Mouse (Mus musculus): Measurements from ENCODE around the gene Cpsf4l.

The Cpsf4l gene

DNA sequence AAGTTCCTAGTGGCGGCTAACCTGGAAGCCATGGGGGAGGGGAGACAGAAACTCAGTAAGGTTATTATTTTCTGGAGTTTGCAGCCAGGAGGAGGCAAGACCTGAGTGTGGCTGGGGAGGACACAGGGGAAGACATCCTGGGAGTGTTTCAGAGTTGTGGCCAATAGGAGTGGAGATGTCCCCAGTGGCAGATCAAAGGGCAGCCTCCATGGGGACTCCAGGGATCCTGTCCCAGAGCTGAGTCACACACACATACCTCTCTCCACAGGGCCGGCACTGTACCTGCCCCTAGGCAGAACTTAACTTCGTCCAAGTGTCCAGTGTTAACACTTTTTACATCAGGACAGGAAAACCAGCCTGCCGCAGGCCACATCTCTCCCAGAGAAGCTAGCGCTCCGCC, 25.3 kb upstream of the Cpsf4l start:
- no peak for DNase-seq (ENCODE audit: low spot score)

DNA sequence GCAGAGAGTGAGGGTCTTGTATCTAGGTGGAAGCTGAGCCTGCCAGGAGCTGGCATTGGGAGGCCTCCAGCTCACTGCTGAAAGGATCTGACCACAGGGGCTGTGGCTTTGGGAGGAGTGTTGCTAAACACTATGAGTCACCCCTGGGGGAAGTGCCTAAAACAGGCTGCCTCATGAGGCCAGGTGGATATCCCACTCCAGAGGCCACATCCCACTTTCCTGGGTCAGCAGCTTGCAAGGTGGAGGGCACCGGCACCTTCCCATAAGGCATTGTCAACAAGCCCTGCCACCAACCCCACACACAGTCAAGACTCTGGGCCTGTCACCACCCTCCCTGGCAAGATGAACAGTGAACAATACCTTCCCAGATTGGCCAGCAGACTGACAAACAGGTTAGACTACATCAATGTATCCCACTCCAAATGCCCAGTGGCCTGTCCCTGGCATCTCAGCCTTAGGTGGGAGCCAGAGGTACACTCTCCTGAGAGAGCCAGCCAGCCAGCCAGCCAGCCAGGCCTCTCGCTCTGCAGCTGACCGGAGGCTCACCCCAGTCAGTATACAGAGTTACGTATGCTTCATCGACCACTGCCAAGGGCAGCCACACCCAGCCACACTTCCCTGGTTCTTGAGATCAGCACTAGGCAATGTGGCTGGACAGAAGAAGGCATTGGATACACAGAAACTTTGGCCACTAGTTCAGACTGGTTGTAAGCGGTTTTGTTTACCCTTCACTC, 24.0 kb upstream of the Cpsf4l start:
- no peak for DNase-seq (ENCODE audit: low spot score)

DNA sequence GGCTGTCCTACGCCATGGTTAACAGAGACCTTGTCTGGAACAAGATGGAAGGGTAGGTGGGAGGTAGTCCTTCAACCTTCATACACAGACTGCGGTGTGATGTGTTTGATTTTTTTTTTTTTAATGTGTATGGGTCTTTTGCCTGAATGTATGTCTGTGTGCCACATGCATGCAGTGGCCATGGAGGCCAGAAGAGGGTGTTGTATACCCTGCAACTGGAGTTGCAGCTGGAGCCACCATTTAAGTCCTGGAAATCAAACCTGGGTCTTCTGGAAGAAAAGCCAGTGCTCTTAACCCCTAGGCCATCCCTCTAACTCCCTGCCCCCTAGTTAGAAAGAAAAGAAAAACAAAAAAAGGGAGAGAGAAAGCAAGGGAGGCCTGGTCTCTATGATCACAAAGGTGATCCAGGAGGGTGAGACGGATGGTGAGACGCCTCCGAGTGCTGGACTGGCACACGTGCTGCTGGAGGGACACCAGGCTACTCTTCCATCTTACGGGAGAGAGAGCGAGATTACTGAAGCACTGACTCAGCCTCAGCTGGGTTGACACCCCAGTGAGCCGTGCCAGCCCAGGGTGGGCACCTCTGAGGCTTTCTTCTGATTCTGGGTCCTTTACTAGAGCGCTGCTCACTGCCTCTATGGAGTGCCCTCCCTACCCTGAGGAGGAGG, 22.3 kb upstream of the Cpsf4l start:
- DNase-seq (ENCODE audit: low spot score): no peak

DNA sequence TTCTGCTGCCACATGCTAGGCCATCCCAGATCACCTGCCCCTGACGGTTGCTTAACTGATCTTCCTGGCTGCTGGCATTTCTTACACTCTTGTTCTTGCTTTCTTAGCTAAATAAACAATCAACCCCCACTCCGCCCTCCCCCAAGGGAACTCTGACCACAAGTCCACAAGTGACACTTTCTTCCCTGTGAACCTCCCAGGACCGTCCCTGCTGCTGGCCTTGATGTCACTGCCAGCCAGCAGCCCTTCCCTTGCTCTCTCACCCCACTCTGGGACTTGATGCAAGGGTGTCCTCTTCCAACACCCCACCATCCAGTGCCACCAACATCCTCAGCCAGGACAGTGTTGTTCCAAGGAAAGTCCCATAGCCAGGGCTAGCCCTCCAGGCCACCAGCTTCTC, 21.1 kb upstream of the Cpsf4l start:
- DNase-seq (ENCODE audit: low spot score): no peak

DNA sequence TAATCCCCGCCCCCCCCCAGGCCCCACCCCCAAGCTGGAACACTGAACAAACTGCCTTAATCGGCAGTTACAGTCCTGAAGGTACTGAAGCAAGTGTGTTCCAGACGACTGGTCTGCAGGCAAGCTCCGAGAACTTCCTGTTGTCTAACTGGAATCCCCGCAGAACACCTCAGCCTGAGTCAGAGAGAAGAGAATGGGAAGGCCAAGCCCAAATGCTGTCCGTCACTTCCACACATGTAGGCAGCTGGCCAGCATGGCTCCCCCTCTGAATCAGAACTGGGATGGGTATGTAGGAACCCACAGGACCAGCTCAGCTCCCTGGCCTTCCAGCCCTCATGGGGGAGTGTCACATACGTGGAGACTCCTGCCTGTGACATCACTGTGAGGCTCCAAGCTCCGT, 20.1 kb upstream of the Cpsf4l start:
- DNase-seq (ENCODE audit: low spot score): no peak

DNA sequence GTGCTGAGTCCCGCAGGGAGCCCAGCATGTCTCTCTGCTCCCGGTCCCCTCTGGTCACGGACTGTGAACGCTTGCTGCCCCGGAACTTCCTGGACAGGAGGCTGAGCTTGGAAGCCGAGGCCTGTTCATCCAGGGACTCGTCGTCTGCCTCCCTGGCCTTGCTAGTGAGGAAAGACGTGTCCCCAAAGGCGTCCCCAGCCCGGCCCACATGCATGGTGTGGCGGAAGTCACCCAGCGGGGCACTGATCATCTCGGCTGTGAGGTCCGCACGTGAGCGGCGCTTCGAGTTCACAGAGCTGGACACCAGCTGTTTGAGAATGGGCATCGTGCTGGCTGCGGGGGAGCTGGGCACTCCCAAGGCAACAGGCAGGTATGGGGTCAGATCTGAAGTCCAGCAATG, 19.4 kb upstream of the Cpsf4l start:
- DNase-seq (ENCODE audit: low spot score): no peak

DNA sequence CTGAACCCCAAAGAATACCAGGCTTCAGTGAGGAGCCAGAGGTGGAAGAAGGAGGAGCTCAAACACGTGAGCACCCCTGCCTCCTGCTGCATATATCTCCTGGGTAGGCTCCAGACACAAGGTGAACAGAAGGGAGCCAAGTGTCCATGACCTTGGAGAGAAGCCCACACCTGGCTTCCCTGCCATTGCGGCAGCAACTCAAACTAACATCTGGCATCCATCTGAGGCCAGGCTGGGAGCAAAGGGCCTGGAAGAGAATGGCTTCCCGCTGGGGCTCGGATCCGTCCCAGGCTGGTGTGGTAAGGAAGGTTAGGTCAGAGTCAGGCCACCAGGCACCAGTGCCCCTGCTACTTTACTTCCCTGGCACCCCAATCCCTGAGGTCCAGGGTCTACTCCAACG, 18.2 kb upstream of the Cpsf4l start:
- DNase-seq (ENCODE audit: low spot score): no peak

DNA sequence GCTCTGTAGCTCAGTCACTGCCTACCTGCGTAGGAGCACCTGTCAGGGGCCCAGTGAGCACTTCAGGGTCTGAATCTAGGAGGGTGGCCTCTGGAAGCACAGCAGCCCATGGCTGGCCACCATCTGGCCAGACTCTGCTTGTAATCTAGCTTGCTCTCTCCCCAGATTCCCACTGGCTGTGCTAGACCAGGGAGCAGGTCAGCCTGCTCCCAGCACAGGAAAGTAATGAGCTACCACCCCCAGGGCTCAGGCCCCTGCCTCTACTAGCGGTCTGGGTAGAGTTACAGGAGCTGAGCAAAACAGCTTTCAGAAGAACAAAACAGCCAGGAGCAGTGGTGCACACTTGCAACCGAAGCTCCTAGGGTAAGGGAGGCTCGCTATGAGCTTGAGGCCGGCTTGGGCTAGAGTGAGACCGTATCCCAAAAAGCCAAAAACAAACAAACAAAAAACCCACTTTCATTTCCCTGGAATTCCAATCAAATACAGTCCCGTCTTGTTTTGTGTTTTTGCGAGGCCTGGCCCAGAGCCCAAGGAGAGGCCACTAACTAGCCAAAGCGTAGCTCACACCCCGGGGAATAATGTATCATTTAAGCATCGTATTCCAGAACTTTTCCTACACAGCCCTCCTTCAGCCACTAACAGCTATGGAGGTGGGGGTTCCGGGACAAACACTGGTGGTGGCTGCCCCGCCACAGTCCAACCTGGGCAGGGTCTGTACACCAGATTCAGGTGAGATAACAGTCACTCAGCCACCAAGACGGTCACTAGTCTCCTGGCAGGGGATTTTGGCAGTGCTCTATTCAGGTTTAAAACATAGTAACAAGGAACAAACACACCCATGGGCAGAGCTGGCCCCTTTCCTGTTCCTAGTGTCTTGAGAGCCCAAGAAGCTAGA, 17.4 kb upstream of the Cpsf4l start:
- DNase-seq (ENCODE audit: low spot score): no peak

DNA sequence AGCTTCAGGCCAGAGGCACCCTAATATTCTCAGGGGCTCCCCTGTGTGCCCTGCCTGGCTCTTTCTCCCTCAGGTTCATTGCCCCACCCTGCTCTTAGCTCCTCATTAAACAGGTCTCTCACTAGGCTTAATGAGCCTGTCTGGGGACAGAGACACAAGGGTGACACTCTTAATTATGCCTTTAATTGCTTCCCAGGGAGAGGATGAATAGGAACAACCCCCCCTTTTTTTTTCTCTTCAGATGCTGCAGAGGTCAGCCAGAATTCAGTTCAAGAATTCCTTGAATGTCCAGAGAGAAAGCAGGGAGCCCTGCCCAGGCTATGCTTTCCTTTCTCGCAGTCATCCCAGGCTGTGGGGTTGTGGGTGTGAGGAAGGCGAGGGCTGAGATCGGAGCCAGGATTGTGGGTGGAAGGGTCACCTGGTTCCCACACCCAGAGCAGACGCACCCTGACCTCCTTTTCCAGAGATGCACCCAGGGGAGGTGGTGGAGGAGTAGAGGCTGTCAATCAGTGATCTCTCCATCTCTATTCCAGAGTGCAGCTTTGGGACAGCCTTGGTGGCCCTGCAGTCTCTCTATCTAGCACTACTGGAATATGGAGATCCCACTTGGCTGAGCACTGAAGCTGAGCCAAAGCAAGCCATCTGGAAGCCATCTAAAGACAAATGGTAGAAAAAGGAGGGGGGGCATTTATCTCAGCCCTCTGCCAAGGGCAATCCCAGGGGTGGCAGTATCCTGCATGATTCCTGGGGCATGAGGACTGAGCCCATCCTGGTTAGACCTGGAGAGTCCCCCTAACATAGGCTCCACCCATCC, 15.6 kb upstream of the Cpsf4l start:
- no peak for DNase-seq (ENCODE audit: low spot score)

DNA sequence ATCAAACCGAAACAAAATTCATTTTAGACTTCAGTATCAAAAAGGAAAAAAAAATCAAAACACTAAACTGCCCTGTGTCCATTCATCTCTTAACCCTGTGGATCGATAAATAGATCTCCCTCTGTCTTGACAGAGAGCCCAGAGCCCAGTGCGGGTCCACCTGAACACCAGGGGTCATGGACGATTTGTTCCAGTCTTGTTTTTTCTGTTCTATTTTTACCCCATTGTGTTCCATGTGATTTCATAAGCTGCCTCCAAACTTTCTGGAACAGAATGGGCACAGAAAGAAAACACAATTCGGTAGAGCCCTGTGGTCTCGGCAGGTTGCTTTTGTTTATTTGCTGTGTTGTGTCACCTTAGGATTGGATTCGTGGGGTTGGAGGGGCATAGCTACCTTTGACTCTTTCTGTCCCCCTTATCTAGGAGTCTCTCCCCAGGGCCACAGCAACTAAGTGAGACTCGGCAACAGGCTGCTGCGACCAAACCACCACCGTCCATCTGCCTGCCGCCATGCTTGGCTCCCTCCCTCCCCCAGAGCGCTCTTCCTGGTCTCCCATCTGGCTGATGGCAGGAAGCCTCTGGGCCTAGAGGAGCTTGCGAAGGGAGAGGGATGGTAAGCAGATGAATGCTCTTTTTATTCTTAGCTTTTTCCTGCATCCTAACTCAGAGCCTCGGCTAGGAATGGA, 12.7 kb upstream of the Cpsf4l start:
- no peak for DNase-seq (ENCODE audit: low spot score)

DNA sequence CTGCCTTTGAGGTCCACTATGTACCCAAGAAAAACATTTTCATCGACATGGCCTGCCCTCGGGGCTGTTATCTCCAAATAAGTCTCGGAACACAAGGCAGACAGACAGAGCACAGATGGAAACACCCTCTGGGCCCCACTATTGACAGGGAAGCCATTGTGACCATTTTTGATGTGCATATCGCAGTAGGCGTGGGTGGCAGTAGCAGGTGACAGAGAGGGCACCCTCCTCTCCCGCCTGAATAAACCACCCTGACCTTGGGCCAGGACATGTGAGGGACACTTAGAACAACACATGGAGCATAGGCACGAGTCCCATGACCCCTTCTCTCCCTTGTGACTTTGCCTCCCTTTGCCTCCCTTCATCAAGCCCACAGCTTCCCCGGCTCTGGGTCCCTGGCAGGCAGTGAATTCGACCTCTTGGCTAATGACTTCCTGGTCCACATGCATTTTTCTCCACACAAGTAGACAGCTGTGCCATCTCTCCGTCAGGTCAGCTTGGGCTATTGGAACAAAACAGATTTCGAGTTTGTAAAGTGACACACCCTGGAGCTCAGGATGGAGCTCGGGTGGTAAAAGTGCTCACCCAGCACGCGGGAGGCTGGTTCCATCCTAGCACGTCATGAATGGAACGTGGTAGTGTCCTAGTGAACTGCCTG, 8.1 kb upstream of the Cpsf4l start:
- no peak for DNase-seq (ENCODE audit: low spot score)

DNA sequence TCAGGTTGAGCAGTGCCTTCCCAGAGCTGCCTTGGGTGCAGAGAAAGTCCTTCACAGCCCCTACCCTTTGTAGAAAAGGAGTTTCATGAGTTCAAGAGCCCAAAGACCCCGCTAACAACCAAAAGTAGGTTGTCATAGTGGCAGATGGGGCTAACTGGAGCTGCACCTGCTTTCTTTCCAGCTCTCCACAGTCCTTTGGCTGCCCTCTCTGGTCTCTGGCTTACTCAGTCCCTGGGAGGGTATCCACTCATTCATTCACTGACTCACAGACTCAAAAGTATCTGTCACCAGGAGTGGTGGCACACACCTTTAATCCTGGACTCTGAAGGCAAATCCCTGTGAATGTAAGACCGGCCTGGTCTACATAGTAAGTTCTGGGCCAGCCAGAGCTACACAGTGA, 6.3 kb upstream of the Cpsf4l start:
- DNase-seq (ENCODE audit: low spot score): no peak

DNA sequence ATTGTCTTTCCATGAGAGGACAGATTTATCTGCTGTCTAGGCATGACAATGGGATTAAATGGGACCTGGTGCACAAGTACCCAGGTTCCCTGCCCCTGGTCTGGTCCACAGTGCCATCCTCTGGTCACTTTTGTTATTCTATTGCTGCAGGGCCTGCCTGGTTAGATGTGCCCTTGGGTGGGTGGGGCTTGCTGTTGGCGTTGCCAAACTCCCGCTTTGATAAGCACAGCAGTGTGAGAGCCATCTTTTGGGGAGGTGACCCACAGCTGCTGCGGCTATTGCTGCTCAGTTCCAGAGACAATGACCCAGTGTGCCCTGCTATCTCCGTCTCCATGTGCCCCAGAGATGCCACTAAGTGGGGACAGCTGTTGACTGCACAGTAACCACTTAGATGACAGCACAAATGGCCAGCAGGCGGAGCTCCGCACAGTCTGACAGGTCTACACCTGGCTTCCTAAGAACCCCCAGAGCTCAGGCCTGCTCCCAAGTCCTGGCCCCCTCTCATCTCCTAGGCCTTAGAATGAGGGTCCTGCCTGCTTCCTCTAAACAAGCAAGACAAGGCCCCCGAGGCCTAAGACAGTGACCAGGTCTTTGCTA, 5.4 kb upstream of the Cpsf4l start:
- DNase-seq (ENCODE audit: low spot score): no peak

DNA sequence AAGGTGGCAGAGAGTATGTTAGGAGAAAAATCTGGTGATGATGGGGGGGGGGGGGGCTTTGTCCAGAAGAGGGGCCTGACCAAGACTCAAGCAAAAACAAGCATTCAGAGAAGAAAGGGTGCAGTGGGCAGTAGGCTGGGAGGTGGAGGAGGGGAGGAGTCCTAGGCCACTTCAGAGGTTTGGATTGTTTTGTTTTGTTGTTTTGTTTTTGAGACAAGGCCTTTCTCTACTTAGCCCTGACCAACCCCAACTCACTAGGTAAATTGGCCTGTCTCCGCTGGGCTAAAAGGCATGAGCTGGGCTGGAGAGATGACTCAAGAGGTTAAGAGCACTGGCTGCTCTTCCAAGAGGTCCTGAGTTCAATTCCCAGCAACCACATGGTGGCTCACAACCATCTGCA, 1.2 kb upstream of the Cpsf4l start:
- no peak for DNase-seq (ENCODE audit: low spot score)

DNA sequence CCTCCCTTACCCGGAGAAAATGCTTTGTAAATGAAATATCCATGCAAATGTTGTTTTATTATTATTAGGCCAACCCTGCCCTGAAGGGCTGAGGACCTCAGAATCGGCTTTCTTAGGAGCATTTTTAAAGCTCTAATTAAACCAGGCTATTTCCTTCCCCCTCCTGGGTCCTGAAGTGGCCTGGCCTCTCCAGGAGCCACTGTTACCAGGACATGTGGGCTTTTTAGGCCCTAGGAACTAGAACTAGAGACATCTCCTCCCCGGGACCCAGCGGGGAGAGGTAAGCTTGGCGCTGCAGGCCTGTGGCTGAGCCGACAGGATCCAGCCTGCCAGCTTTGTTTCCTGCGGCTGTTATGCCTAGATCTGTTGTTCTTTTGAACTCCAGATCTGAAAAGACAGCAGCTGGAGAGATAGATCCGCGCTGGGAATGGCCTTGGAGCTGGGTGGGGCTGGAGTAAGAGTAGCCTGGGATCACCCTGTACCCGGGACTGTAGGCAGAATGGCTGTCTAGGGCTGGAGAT, 500 bp upstream of the Cpsf4l start:
- no peak for DNase-seq (ENCODE audit: low spot score)

DNA sequence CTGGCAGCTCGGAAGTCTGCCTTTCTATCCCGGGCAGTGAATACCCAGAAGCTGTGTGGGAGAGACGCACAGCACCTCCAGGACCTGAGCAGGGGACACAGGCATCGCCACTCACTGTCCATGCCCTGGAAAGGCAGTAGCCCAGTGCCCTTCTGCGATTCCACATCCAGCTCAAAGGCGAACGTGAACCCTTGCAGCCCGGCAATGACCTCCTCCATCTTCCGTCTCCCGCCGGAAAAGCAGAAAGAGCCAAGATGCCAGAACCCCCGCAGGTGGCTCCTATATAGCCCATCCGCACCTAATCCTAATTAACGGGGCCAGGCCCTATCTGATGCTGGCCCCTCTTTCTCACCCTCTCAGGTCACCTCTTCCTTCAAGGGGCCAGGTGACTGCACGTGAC, 545 bp downstream of the Cpsf4l start:
- DNase-seq (ENCODE audit: low spot score): no peak

DNA sequence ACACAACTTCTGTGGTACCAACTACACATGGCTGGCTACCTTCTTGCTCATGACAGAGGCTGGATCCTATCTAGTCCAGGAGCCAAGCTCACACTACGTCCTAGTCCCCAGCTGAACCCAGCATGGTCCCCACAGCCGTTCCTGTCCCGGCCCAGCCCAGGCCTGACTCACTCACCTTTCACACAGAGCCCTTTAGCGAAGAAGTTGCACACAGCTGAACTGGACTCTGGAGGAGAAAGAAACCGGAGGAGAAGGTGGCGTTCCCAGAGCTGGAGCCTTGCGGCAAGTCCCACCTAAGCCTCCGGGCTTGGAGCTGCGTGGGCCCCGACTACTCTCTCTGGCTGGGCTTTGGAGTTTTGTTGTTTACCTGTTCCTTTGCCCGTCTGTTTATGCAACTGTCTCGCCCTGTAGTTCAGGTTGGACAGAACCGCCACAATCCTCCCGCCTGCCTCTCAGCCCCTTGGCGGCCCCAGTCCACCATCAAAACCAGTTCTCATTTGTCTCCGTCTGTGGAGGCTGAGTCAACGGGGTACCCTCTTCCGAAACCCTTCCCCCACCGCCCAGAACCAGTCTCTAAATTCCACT, 1.1 kb downstream of the Cpsf4l start:
- no peak for DNase-seq (ENCODE audit: low spot score)

DNA sequence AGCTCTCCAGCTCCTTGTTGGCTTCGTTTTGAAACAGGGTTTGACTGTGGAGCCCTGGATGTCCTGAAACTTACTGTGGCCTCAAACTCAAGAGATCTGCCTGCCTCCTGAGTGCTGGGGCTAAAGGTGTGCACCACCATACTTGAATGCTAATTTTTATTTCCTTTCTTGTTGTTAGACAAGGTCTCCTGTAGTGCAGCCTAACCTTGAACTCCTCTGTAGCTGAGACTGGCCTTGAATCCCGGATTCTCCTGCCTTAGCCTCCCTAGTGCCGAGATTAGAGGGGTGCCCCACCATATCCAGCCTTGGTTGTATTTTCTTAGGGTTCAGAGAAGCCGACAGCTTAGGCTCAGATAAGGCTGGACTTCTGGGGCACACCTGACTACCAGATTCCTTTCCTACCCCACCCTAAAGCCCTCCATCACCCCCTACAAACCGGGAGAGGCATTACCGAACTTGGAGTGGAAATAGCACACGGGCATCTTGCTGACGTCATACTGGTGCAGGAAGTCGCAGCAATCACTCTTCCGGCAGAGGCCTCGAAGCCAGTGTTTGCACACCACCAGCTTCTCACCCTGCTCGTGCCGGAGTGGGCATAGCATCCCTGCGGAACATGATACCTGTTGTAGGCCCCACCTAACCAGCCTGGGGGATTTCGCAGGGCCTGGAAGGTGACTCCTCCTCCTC, 3.7 kb downstream of the Cpsf4l start:
- DNase-seq (ENCODE audit: low spot score): no peak

DNA sequence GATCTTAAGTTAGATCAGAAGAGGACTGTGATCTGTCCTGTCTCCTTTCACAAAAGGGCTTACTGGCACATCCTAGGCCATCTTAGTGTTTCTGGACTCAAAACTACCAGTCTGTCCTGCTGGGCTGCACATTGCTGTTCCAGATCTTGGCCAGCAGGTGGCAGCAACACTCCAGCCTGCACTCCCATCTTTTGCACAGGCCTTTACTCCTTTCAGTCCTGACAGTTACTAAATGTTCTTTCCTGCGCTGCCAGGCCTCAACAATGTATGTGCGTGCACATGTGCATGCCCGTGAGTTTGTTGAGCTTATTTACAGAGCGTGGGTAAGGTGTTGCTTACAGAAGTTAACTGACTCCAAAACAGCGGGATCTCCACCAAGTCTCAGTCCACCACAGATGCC, 6.1 kb downstream of the Cpsf4l start:
- peak; percentile 79 for DNase-seq (ENCODE audit: low spot score)

Measured in ovary, postnatal 14 days (tissue).